9 mouse cellular contexts compared by ENCODE assay signal in genomic region chr5:112394415-112394763, GRCm38 (mm10). TPM values are rescaled to one million over a fixed set of nuclear protein-coding genes. Genes with fewer than 3 reads are reported as not detected.
DNase-seq lines count a peak whose midpoint lies in the region; ATAC-seq and TF ChIP-seq lines count a peak whose summit lies in the region.
"Had no signal": no experiment of that assay in that cellular context is flagged by ENCODE, and none has a peak within 500 bp of the region (broad histone marks: within the 10 kb centered on the region; RNA-seq: fewer than 3 reads in every experiment).

No protein-coding gene starts in this region.

- H3K9me3 ChIP-seq in heart, embryonic 14.5 days (ENCODE audit: control insufficient read depth, low read length), result no peaks in the 10 kb centered on the region
- no peaks in the 10 kb centered on the region for H3K9me3 ChIP-seq in forebrain, embryonic 15.5 days
- no peaks in the 10 kb centered on the region for H3K9me3 ChIP-seq in liver, postnatal 0 days (ENCODE audit: low read length)

- H3K27ac ChIP-seq in heart, embryonic 14.5 days (replicated peaks in 1 of 2; ENCODE audit: control insufficient read depth in 1 of 2, insufficient read depth in 1 of 2, low read depth in 2 of 2, low read length in 2 of 2), result no peak overlapping the region
- H3K27ac ChIP-seq in forebrain, embryonic 15.5 days (replicated peaks), result peak overlapping the region; percentile 94
- no peak overlapping the region for H3K27ac ChIP-seq in liver, postnatal 0 days (ENCODE audit: low read depth)

- no peaks in the 10 kb centered on the region for H3K36me3 ChIP-seq in heart, embryonic 14.5 days (ENCODE audit: control insufficient read depth, insufficient read depth, low read length)
- H3K36me3 ChIP-seq in forebrain, embryonic 15.5 days, result peaks cover 12% of the 10 kb centered on the region; the same call in 1 of the 2 replicates
- no peaks in the 10 kb centered on the region for H3K36me3 ChIP-seq in liver, postnatal 0 days (replicated peaks; ENCODE audit: insufficient read depth, low read length)

- no peak for ATAC-seq in heart, embryonic 14.5 days (ENCODE audit: insufficient number of reproducible peaks, insufficient read depth, low FRiP score, low read depth)
- peak; percentile 84 for ATAC-seq in forebrain, embryonic 15.5 days (replicated peaks)
- ATAC-seq in liver, postnatal 0 days, result no peak
- ATAC-seq in frontal cortex, adult (ENCODE audit: low TSS enrichment), result no peak
- no peak for ATAC-seq in activated CD4-positive, CD25-positive, alpha-beta regulatory T cell, adult 4 months

- H3K4me3 ChIP-seq in heart, embryonic 14.5 days (ENCODE audit: control insufficient read depth in 1 of 2, insufficient read depth in 1 of 2, low read depth in 1 of 2, low read length in 2 of 2), result peak overlapping the region; percentile 48 to 52
- peak overlapping the region; percentile 79 for H3K4me3 ChIP-seq in forebrain, embryonic 15.5 days
- H3K4me3 ChIP-seq in liver, postnatal 0 days (ENCODE audit: low read depth, low read length), result peak overlapping the region; percentile 39; the same call in 1 of the 2 replicates
- H3K4me3 ChIP-seq in lung, adult 2 months (replicated peaks; ENCODE audit: extremely low read depth, low read depth, low read length), result no peak overlapping the region

- WGBS in heart, embryonic 14.5 days, result 1% methylated on average over 17 of the region's 28 CpGs
- WGBS in forebrain, embryonic 15.5 days, result under 1% methylated on average over 28 of the region's 28 CpGs
- WGBS in liver, postnatal 0 days (ENCODE audit: insufficient replicate concordance), result 6% methylated on average over 9 of the region's 28 CpGs
- 1% methylated on average over 28 of the region's 28 CpGs for WGBS in lung, adult 2 months

- H3K9ac ChIP-seq in heart, embryonic 14.5 days (ENCODE audit: low read length), result peak overlapping the region; percentile 61
- peak overlapping the region; percentile 73 for H3K9ac ChIP-seq in forebrain, embryonic 15.5 days (replicated peaks)
- no peak overlapping the region for H3K9ac ChIP-seq in liver, postnatal 0 days (replicated peaks)

- H3K4me2 ChIP-seq in heart, embryonic 14.5 days (ENCODE audit: low read length), result peak overlapping the region; percentile 78
- H3K4me2 ChIP-seq in forebrain, embryonic 15.5 days (replicated peaks), result peak overlapping the region; percentile 76
- peak overlapping the region; percentile 66 for H3K4me2 ChIP-seq in liver, postnatal 0 days (ENCODE audit: low read depth, low read length)

- no peak for TF ChIP-seq POLR2A in lung, adult 2 months (IDR thresholded peaks at IDR 0.05; ENCODE audit: borderline replicate concordance, extremely low read depth, low read depth, low read length)

- TF ChIP-seq CTCF in liver, postnatal 0 days (IDR thresholded peaks at IDR 0.05; ENCODE audit: low read depth), result no peak
- no peak for TF ChIP-seq CTCF in lung, adult 2 months (IDR thresholded peaks at IDR 0.05; ENCODE audit: insufficient read depth, low read length)

- no peak for TF ChIP-seq EP300 in liver, postnatal 0 days (IDR thresholded peaks at IDR 0.05; ENCODE audit: low read depth)

- no peak for DNase-seq in heart, adult 8-10 months (ENCODE audit: low spot score)
- peak; percentile 52 for DNase-seq in MN1 (ENCODE audit: low spot score)
- no peak for DNase-seq in liver, postnatal 0 days
- DNase-seq in lung, adult 2 months, result no peak

- peaks cover 80% of the 10 kb centered on the region for H3K27me3 ChIP-seq in heart, embryonic 14.5 days (ENCODE audit: control insufficient read depth, insufficient read depth, low read length)
- no peaks in the 10 kb centered on the region for H3K27me3 ChIP-seq in forebrain, embryonic 15.5 days
- H3K27me3 ChIP-seq in liver, postnatal 0 days (ENCODE audit: insufficient read depth, low read length), result peaks cover 58% of the 10 kb centered on the region

- no peaks in the 10 kb centered on the region for H3K4me1 ChIP-seq in heart, embryonic 14.5 days (ENCODE audit: control insufficient read depth in 2 of 2, insufficient read depth in 2 of 2, low read length in 2 of 2)
- peaks cover 55% of the 10 kb centered on the region for H3K4me1 ChIP-seq in forebrain, embryonic 15.5 days
- H3K4me1 ChIP-seq in liver, postnatal 0 days (ENCODE audit: insufficient read depth), result no peaks in the 10 kb centered on the region; the same call in 1 of the 2 replicates
- H3K4me1 ChIP-seq in lung, adult 2 months (ENCODE audit: control insufficient read depth, insufficient read depth, low read length), result no peaks in the 10 kb centered on the region

RNA-seq across cellular contexts. Expression of gene Asphd2, which starts 0.3 kb away (rescaled TPM):
- polyA plus RNA-seq in heart, embryonic 14.5 days (2014; fragmentation: Nextera tagmentation; extraction: Ambion mirVana), result 0.96 and 1.7 TPM in 2 replicates
- total RNA-seq in heart, adult 8-10 months (2022), result under 1 TPM; 0.41 to 0.52 (median 0.47) TPM
- polyA plus RNA-seq in forebrain, embryonic 15.5 days (2015; fragmentation: Nextera tagmentation; extraction: Ambion mirVana), result 81.7 and 91.9 TPM in 2 replicates
- polyA plus RNA-seq in liver, postnatal 0 days (2015; fragmentation: Nextera tagmentation; extraction: Ambion mirVana), result 0.21 TPM in 1 of 2 replicates, not detected in the other
- polyA plus RNA-seq in activated CD4-positive, CD25-positive, alpha-beta regulatory T cell, adult 4 months (2017; shearing (Covaris generic)), result not detected
- 0.41 and 0.56 TPM in 2 replicates for polyA plus RNA-seq in lung, adult 2 months (2012; rRNA removed)

RNA-seq across cellular contexts. Expression of gene Gm6583, which starts 38.6 kb away (rescaled TPM):
- polyA plus RNA-seq in heart, embryonic 14.5 days (2014; fragmentation: Nextera tagmentation; extraction: Ambion mirVana), result not detected in 2 replicates
- total RNA-seq in heart, adult 8-10 months (2022), result not detected
- 0.08 and 0.27 TPM in 2 replicates for polyA plus RNA-seq in forebrain, embryonic 15.5 days (2015; fragmentation: Nextera tagmentation; extraction: Ambion mirVana)
- 0.16 and 0.17 TPM in 2 replicates for polyA plus RNA-seq in liver, postnatal 0 days (2015; fragmentation: Nextera tagmentation; extraction: Ambion mirVana)
- not detected for polyA plus RNA-seq in activated CD4-positive, CD25-positive, alpha-beta regulatory T cell, adult 4 months (2017; shearing (Covaris generic))
- polyA plus RNA-seq in lung, adult 2 months (2012; rRNA removed), result 0.06 TPM in 1 of 2 replicates, not detected in the other

RNA-seq across cellular contexts. Expression of gene Hps4, which starts 51.5 kb away (rescaled TPM):
- 14.9 and 18.5 TPM in 2 replicates for polyA plus RNA-seq in heart, embryonic 14.5 days (2014; fragmentation: Nextera tagmentation; extraction: Ambion mirVana)
- total RNA-seq in heart, adult 8-10 months (2022), result 10 to 100 TPM in 2 of 4 experiments, 1 to 10 TPM in 2; 8.5 to 12.6 (median 10.2) TPM
- polyA plus RNA-seq in forebrain, embryonic 15.5 days (2015; fragmentation: Nextera tagmentation; extraction: Ambion mirVana), result 33.4 and 33.8 TPM in 2 replicates
- polyA plus RNA-seq in liver, postnatal 0 days (2015; fragmentation: Nextera tagmentation; extraction: Ambion mirVana), result 11.5 and 12.5 TPM in 2 replicates
- 10 to 100 TPM; 15.2 to 18.3 TPM for polyA plus RNA-seq in activated CD4-positive, CD25-positive, alpha-beta regulatory T cell, adult 4 months (2017; shearing (Covaris generic))
- polyA plus RNA-seq in lung, adult 2 months (2012; rRNA removed), result 34.7 and 40.9 TPM in 2 replicates

RNA-seq across cellular contexts. Expression of gene Srrd, which starts 51.5 kb away (rescaled TPM):
- 25.4 and 25.9 TPM in 2 replicates for polyA plus RNA-seq in heart, embryonic 14.5 days (2014; fragmentation: Nextera tagmentation; extraction: Ambion mirVana)
- total RNA-seq in heart, adult 8-10 months (2022), result 1 to 10 TPM; 7.8 to 9.4 (median 8.3) TPM
- 54.0 and 57.5 TPM in 2 replicates for polyA plus RNA-seq in forebrain, embryonic 15.5 days (2015; fragmentation: Nextera tagmentation; extraction: Ambion mirVana)
- polyA plus RNA-seq in liver, postnatal 0 days (2015; fragmentation: Nextera tagmentation; extraction: Ambion mirVana), result 9.4 and 10.6 TPM in 2 replicates
- 1 to 10 TPM; 1.5 to 2.7 TPM for polyA plus RNA-seq in activated CD4-positive, CD25-positive, alpha-beta regulatory T cell, adult 4 months (2017; shearing (Covaris generic))
- 34.6 and 38.4 TPM in 2 replicates for polyA plus RNA-seq in lung, adult 2 months (2012; rRNA removed)

RNA-seq across cellular contexts. Expression of gene Gm6588, which starts 54.8 kb away (rescaled TPM):
- not detected in 2 replicates for polyA plus RNA-seq in heart, embryonic 14.5 days (2014; fragmentation: Nextera tagmentation; extraction: Ambion mirVana)
- not detected for total RNA-seq in heart, adult 8-10 months (2022)
- polyA plus RNA-seq in forebrain, embryonic 15.5 days (2015; fragmentation: Nextera tagmentation; extraction: Ambion mirVana), result 0.84 and 1.0 TPM in 2 replicates
- polyA plus RNA-seq in liver, postnatal 0 days (2015; fragmentation: Nextera tagmentation; extraction: Ambion mirVana), result not detected in 2 replicates
- not detected for polyA plus RNA-seq in activated CD4-positive, CD25-positive, alpha-beta regulatory T cell, adult 4 months (2017; shearing (Covaris generic))
- polyA plus RNA-seq in lung, adult 2 months (2012; rRNA removed), result not detected in 2 replicates
- total RNA-seq: MEL had no signal

Comparison
In these comparisons a context has a peak if more than half of its experiments do, and no peak if none do; other contexts are left out.
1. RNA of gene Asphd2, which starts 0.3 kb away (polyA plus RNA-seq): 81.7 to 91.9 TPM in forebrain, embryonic 15.5 days; 0.96 to 1.7 TPM in heart, embryonic 14.5 days, 0.41 to 0.56 TPM in lung, adult 2 months, 0.21 TPM in liver, postnatal 0 days and not detected in activated CD4-positive, CD25-positive, alpha-beta regulatory T cell, adult 4 months; every median in the first group is over 10 times any median in the second.
2. Peak in every context shown above with its lines, with median percentiles within 50 percentile points of each other: H3K4me2 ChIP-seq.